Mouse (Mus musculus): ENCODE measurements at regions not wholly inside any gene's neighbourhood (a gene's known extent, or its start where the extent isn't known, plus 50 kb on each side); places are given as distances from the start of the nearest gene placed in this dataset.
"Not testable (repeated sequence)": the region's sequence is repeated elsewhere in the genome, so short reads cannot be mapped to it uniquely, and the experiment has no call there.

DNA sequence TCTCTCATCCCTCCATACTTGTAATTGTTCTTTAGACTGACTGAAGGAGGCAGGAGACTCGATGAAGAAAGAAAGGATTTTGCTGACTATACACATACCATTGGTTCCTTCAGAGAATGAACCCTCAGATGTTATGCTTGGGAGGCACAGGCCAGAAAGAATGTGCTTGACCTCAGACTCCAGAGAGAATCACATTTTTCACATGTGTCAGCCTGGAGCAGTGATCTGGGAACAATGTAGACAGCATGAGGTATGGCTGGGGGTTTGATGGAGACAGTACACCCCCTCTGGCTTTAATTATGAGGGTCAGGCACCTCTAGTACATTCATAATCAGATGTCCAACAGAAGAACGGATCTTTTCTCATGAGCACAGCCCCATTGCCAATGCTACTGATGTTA is 70.3 kb upstream of the Cobl start:
- WGBS: 30% methylated on average over 2 of the region's 2 CpGs
- Histone ChIP-seq H3K9me3 (replicated peaks; ENCODE audit: control insufficient read depth, low read length) (no peaks in the 10 kb centered on the region), H3K4me3 (replicated peaks; ENCODE audit: low read length) (no peak overlapping the region), H3K4me1 (ENCODE audit: control insufficient read depth, insufficient read depth, low read length) (peaks cover 6% of the 10 kb centered on the region; the same call in 1 of the 2 replicates), H3K27me3 (ENCODE audit: control insufficient read depth, insufficient read depth, low read length) (no peaks in the 10 kb centered on the region), H3K9ac (ENCODE audit: low read length) (no peak overlapping the region), H3K36me3 (ENCODE audit: control insufficient read depth, insufficient read depth, low read length) (no peaks in the 10 kb centered on the region), H3K27ac (ENCODE audit: low read length) (no peak overlapping the region), H3K4me2 (ENCODE audit: low read depth, low read length) (no peak overlapping the region)
- no peak for ATAC-seq (ENCODE audit: insufficient read depth, low FRiP score)

- ATAC-seq (ENCODE audit: insufficient read depth, low FRiP score): peak; percentile 96
- 11% methylated on average over 3 of the region's 3 CpGs for WGBS
- no peaks in the 10 kb centered on the region for H3K36me3 ChIP-seq (ENCODE audit: control insufficient read depth, insufficient read depth, low read length)
- H3K27me3 ChIP-seq (ENCODE audit: control insufficient read depth, insufficient read depth, low read length): no peaks in the 10 kb centered on the region
- no peak overlapping the region for H3K4me3 ChIP-seq (replicated peaks; ENCODE audit: low read length)
- no peak overlapping the region for H3K9ac ChIP-seq (ENCODE audit: low read length)
- H3K9me3 ChIP-seq (replicated peaks; ENCODE audit: control insufficient read depth, low read length): no peaks in the 10 kb centered on the region
- H3K27ac ChIP-seq (ENCODE audit: low read length): peak overlapping the region; percentile 70
- no peak overlapping the region for H3K4me2 ChIP-seq (ENCODE audit: low read depth, low read length)
- peaks cover 6% of the 10 kb centered on the region; the same call in 1 of the 2 replicates for H3K4me1 ChIP-seq (ENCODE audit: control insufficient read depth, insufficient read depth, low read length)
Observed at GRCm38 (mm10) chr11:12532288-12532687, 67.5 kb upstream of the Cobl start.

GRCm38 (mm10) chr11:12522063-12522462 is 57.3 kb upstream of the Cobl start:
- H3K4me3 ChIP-seq (replicated peaks; ENCODE audit: low read length); ATAC-seq (ENCODE audit: insufficient read depth, low FRiP score); H3K27me3 ChIP-seq (ENCODE audit: control insufficient read depth, insufficient read depth, low read length); H3K4me1 ChIP-seq (ENCODE audit: control insufficient read depth, insufficient read depth, low read length); H3K36me3 ChIP-seq (ENCODE audit: control insufficient read depth, insufficient read depth, low read length); H3K9ac ChIP-seq (ENCODE audit: low read length); H3K9me3 ChIP-seq (replicated peaks; ENCODE audit: control insufficient read depth, low read length); H3K4me2 ChIP-seq (ENCODE audit: low read depth, low read length); H3K27ac ChIP-seq (ENCODE audit: low read length): not testable (repeated sequence)
- WGBS: 63% methylated on average over 2 of the region's 2 CpGs

GRCm38 (mm10) chr11:12521286-12521685 is 56.5 kb upstream of the Cobl start:
- H3K9me3 ChIP-seq (replicated peaks; ENCODE audit: control insufficient read depth, low read length): no peaks in the 10 kb centered on the region
- H3K4me3 ChIP-seq (replicated peaks; ENCODE audit: low read length): no peak overlapping the region
- no peaks in the 10 kb centered on the region for H3K27me3 ChIP-seq (ENCODE audit: control insufficient read depth, insufficient read depth, low read length)
- H3K9ac ChIP-seq (ENCODE audit: low read length): no peak overlapping the region
- no peaks in the 10 kb centered on the region for H3K36me3 ChIP-seq (ENCODE audit: control insufficient read depth, insufficient read depth, low read length)
- whole genome bisulfite sequencing: 44% methylated on average over 3 of the region's 3 CpGs
- H3K4me1 ChIP-seq (ENCODE audit: control insufficient read depth, insufficient read depth, low read length): no peaks in the 10 kb centered on the region
- ATAC-seq (ENCODE audit: insufficient read depth, low FRiP score): no peak
- no peak overlapping the region for H3K4me2 ChIP-seq (ENCODE audit: low read depth, low read length)
- H3K27ac ChIP-seq (ENCODE audit: low read length): peak overlapping the region; percentile 10; the same call in 1 of the 2 replicates

GRCm38 (mm10) chr11:12516374-12516773 is 51.6 kb upstream of the Cobl start:
- no peaks in the 10 kb centered on the region for H3K9me3 ChIP-seq (replicated peaks; ENCODE audit: control insufficient read depth, low read length)
- WGBS: 83% methylated on average over 2 of the region's 2 CpGs

More at GRCm38 (mm10) chr11:12516374-12516773, 51.6 kb upstream of the Cobl start:
- Histone ChIP-seq H3K27me3 (ENCODE audit: control insufficient read depth, insufficient read depth, low read length) (no peaks in the 10 kb centered on the region), H3K36me3 (ENCODE audit: control insufficient read depth, insufficient read depth, low read length) (no peaks in the 10 kb centered on the region), H3K9ac (ENCODE audit: low read length) (no peak overlapping the region), H3K4me2 (ENCODE audit: low read depth, low read length) (no peak overlapping the region), H3K27ac (ENCODE audit: low read length) (no peak overlapping the region), H3K4me1 (ENCODE audit: control insufficient read depth, insufficient read depth, low read length) (no peaks in the 10 kb centered on the region), H3K4me3 (replicated peaks; ENCODE audit: low read length) (no peak overlapping the region)
- no peak for ATAC-seq (ENCODE audit: insufficient read depth, low FRiP score)
